Comparison of ENCODE assay signal across 8 mouse cellular contexts in the genomic region with DNA sequence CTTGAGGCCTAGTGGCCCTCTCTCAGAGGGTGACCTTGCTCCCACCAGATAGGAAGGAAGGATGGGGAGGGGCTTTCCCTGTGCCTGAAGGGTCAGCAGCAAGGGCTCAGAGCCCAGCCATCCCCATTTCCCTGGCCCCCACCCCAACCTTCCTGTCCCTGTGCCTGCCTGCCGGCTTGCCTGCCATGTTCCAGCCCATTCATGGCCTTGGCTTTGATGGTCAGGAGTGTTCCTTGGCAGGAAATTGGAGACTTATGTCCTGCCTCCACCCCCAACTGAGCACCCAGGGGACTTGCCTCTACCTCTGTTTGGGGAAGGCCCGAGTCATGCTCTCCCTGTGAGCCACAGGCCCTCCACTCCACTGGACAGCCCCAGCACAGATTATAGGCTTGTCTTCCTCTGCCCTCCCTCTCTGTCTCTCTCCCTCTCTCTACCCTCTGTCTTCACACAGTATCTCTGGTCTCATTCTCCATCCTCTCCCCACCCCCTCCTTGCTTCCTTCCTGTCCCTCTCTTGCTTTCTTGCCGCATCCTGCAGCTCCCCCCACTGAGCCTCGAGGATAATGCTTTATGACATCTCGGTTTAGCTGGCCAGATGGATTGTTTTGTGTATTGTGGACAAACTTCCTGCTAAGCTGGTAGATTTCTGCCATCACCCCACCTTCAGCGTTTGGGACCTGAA. TPM values are rescaled to one million over a fixed set of nuclear protein-coding genes. Genes with fewer than 3 reads are reported as not detected.
DNase-seq lines count a peak whose midpoint lies in the region; ATAC-seq and TF ChIP-seq lines count a peak whose summit lies in the region.
"Had no signal": no experiment of that assay in that cellular context is flagged by ENCODE, and none has a peak within 500 bp of the region (broad histone marks: within the 10 kb centered on the region; RNA-seq: fewer than 3 reads in every experiment).

No protein-coding gene starts in this region.

- H3K4me2 ChIP-seq in neural tube, embryonic 12.5 days (replicated peaks), result 0 out of 2 replicates have a peak overlapping the region, but pooled peaks have one; percentile 79

- DNase-seq in neural tube, embryonic 10.5 days (ENCODE audit: extremely low spot score, low spot score), result no peak
- DNase-seq in heart, postnatal 10 days, result peak; percentile 75 to 76
- peak; percentile 43 for DNase-seq in liver
- DNase-seq in splenic B cell, adult 2 months (ENCODE audit: low read depth, low spot score), result peak; percentile 40
- DNase-seq in cerebellum, adult 8-10 months, result no peak

- peaks cover 34% of the 10 kb centered on the region for H3K4me1 ChIP-seq in neural tube, embryonic 12.5 days
- peaks cover 5% of the 10 kb centered on the region; the same call in 1 of the 2 replicates for H3K4me1 ChIP-seq in bone marrow, adult 2 months (ENCODE audit: control insufficient read depth, insufficient read depth, low read length)

- no peak overlapping the region; the same call in 1 of the 2 replicates for H3K27ac ChIP-seq in neural tube, embryonic 12.5 days
- H3K27ac ChIP-seq in bone marrow, adult 2 months (ENCODE audit: control insufficient read depth, insufficient read depth, low read depth, low read length, poor library complexity), result peak overlapping the region; percentile 25; the same call in 1 of the 2 replicates

- intact Hi-C loops in heart, postnatal 10 days (cut with DNase I), result no loop called here

- no peak overlapping the region for H3K4me3 ChIP-seq in neural tube, embryonic 12.5 days
- no peak overlapping the region for H3K4me3 ChIP-seq in bone marrow, adult 2 months (replicated peaks; ENCODE audit: control insufficient read depth, low read depth, low read length)

- no peak overlapping the region for H3K9ac ChIP-seq in neural tube, embryonic 12.5 days

- WGBS in neural tube, embryonic 12.5 days, result 35% methylated on average over 6 of the region's 6 CpGs
- 11% methylated on average over 6 of the region's 6 CpGs for WGBS in bone marrow, adult 2 months

- no peaks in the 10 kb centered on the region for H3K9me3 ChIP-seq in neural tube, embryonic 12.5 days

- TF ChIP-seq CTCF in bone marrow, adult 2 months (IDR thresholded peaks at IDR 0.05; ENCODE audit: control insufficient read depth, insufficient read depth, low read length), result no peak

- H3K27me3 ChIP-seq in neural tube, embryonic 12.5 days (replicated peaks), result peaks cover 43% of the 10 kb centered on the region
- no peaks in the 10 kb centered on the region for H3K27me3 ChIP-seq in splenic B cell, adult 2 months (ENCODE audit: control insufficient read depth, insufficient read depth, low read length, poor library complexity, severe bottlenecking)

- ATAC-seq in neural tube, embryonic 12.5 days (ENCODE audit: low FRiP score, low read depth), result no peak

- no peak for TF ChIP-seq POLR2A in bone marrow, adult 2 months (IDR thresholded peaks at IDR 0.05; ENCODE audit: borderline replicate concordance, control insufficient read depth, low read depth, low read length)

- H3K36me3 ChIP-seq in neural tube, embryonic 12.5 days, result no peaks in the 10 kb centered on the region
- no peaks in the 10 kb centered on the region for H3K36me3 ChIP-seq in splenic B cell, adult 2 months (ENCODE audit: control insufficient read depth, insufficient read depth, low read length, poor library complexity, severe bottlenecking)

RNA-seq across cellular contexts. Expression of a gene that starts 1.5 kb away (rescaled TPM):
- polyA plus RNA-seq in neural tube, embryonic 12.5 days (2016; fragmentation: Nextera tagmentation; extraction: Ambion mirVana), result 20.0 and 28.0 TPM in 2 replicates
- 13.7 and 23.8 TPM in 2 replicates for polyA plus RNA-seq in bone marrow, adult 2 months (2011; ENCODE audit: insufficient read depth, insufficient read length, low replicate concordance, missing spikeins)
- total RNA-seq in heart, postnatal 10 days (2021), result 100 to 1,000 TPM; 179 to 224 TPM

RNA-seq across cellular contexts. Expression of a gene that starts 51.6 kb away (rescaled TPM):
- not detected in 2 replicates for polyA plus RNA-seq in neural tube, embryonic 12.5 days (2016; fragmentation: Nextera tagmentation; extraction: Ambion mirVana)
- not detected in 2 replicates for polyA plus RNA-seq in bone marrow, adult 2 months (2011; ENCODE audit: insufficient read depth, insufficient read length, low replicate concordance, missing spikeins)
- total RNA-seq in heart, postnatal 10 days (2021), result not detected
- polyA plus RNA-seq: embryonic facial prominence, embryonic 11.5 days had no signal

Comparison
In these comparisons a context has a peak if more than half of its experiments do, and no peak if none do; other contexts are left out.
1. DNase-seq: peak in heart, postnatal 10 days (2 of 2), liver (single experiment) and splenic B cell, adult 2 months (single experiment); none in neural tube, embryonic 10.5 days (single experiment) and cerebellum, adult 8-10 months (single experiment).